Mouse (Mus musculus): ENCODE measurements around the gene Map2k3. TPM values are rescaled to one million over a fixed set of nuclear protein-coding genes. Genes with fewer than 3 reads are reported as not detected.
"Not testable (repeated sequence)": the region's sequence is repeated elsewhere in the genome, so short reads cannot be mapped to it uniquely, and the experiment has no call there.

Map2k3 gene
- total RNA-seq (2014; fragmentation: Nextera tagmentation) (47.0 and 51.2 TPM in 2 replicates), total RNA-seq (2017) (13.5 and 17.0 TPM in 2 replicates)

GRCm38 (mm10) chr11:60931869-60932481 is at the start of gene Map2k3:
Map2k3 (plus strand) TSS chr11:60932033.
- peak; percentile 67 for ATAC-seq (replicated peaks; ENCODE audit: poor library complexity, severe bottlenecking)

- no peak for ATAC-seq (replicated peaks; ENCODE audit: poor library complexity, severe bottlenecking)
Measured at GRCm38 (mm10) chr11:60882386-60882785, 49.4 kb upstream of the Map2k3 start.

GRCm38 (mm10) chr11:60886986-60887385 is 44.8 kb upstream of the Map2k3 start:
- not testable (repeated sequence) for ATAC-seq (replicated peaks; ENCODE audit: poor library complexity, severe bottlenecking)

DNA sequence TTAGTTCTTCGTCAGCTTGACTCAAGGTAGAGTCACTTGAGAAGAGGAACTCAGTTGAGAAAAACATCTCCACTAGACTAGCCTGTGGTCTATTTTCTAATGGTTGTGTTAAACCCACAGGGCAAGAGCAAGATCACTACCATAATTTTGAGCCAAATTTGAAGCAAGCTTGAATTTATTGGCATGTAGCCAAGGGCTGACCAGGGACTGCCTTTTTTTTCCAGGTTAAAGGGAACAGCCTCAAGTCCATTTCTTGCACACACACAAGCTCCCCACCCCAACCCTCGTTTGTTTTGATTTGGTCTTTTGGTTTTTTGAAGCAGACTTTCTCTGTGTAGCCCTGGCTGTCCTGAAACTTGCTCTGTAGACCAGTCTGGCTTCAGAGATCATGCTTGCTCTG is 42.0 kb upstream of the Map2k3 start:
- no peak for ATAC-seq (replicated peaks; ENCODE audit: poor library complexity, severe bottlenecking)

GRCm38 (mm10) chr11:60890286-60890685 is 41.5 kb upstream of the Map2k3 start:
- ATAC-seq (replicated peaks; ENCODE audit: poor library complexity, severe bottlenecking), result no peak

DNA sequence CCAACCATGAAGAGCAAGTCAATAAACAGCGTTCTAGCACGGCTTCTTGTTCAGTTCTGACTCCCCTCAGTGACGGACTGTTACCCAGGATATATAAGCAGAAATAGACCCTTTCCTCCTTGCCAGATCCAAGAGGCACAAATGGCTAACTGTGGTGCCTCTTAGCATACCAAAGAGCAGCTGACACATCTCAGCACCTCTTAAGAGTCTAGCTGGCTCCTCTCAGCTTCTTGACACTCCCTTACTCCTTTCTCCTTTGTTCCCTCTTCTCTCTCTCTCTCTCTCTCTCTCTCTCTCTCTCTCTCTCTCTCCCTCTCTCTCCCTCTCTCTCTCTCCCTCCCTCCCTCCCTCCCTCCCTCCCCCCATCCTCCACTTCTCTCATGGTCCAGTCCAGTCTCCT is 41.1 kb upstream of the Map2k3 start:
- no peak for ATAC-seq (replicated peaks; ENCODE audit: poor library complexity, severe bottlenecking)

DNA sequence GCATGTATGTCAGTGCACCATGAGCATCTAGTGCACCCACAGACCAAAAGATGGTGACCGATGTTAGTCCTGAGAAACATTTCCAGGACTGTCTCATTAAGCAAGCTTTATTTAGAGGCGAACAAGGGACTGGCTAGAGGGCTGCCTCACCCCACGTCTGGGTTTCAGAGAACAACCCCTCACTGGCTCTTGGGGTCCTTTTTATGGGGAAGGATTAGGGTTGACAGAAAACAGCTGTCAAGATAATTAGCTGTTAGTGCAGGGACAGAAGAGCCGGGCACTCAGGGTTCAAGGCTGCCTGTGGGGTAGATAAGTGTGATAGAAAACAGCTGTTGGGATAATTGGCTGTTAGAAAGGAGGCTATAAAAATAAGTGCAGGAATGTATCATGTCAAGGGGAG is 35.9 kb upstream of the Map2k3 start:
- no peak for ATAC-seq (replicated peaks; ENCODE audit: poor library complexity, severe bottlenecking)

GRCm38 (mm10) chr11:60902001-60902400 is 29.8 kb upstream of the Map2k3 start:
- no peak for ATAC-seq (replicated peaks; ENCODE audit: poor library complexity, severe bottlenecking)

DNA sequence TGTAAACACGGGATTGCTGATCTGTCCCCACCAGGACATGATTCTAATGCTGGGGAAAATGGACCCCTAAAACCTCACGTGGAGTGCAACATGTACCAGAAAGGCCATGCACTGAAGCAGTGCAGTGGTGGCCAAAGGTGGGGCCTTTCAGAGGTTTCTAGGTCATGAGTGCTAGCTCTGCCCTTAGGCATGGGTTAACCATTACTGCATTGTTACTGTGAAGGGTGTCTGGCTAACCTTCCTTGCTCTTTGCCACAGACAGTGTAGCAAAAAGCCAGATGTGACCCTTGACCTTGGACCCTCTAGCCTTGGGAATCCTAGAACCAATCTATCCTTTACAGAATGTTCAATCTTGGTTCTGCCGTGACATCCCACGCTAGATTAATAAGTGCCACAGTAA is 29.3 kb upstream of the Map2k3 start:
- no peak for ATAC-seq (replicated peaks; ENCODE audit: poor library complexity, severe bottlenecking)

GRCm38 (mm10) chr11:60903661-60904061 is 28.2 kb upstream of the Map2k3 start:
- ATAC-seq (replicated peaks; ENCODE audit: poor library complexity, severe bottlenecking), result no peak

GRCm38 (mm10) chr11:60905407-60906120 is 26.3 kb upstream of the Map2k3 start:
- ATAC-seq (replicated peaks; ENCODE audit: poor library complexity, severe bottlenecking), result no peak

DNA sequence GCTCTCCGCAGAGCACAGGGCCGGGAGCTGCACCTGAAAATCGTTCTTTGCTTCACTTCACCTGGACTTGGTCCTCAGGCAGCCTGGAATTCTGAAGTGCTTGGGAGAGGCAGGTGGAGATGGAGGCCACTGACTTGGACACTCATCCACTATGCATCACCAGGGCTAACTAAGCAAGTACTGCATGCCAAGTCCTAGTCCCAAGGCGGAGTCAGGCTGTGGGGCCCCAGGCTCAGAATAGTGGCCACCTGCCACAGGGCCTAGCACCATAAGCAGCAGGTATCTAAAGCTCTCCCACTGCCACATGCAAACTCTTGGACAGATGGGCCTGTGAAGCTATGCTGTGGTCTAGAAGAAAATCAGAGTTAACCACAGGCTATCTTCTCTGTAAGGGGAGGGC is 25.4 kb upstream of the Map2k3 start:
- no peak for ATAC-seq (replicated peaks; ENCODE audit: poor library complexity, severe bottlenecking)

DNA sequence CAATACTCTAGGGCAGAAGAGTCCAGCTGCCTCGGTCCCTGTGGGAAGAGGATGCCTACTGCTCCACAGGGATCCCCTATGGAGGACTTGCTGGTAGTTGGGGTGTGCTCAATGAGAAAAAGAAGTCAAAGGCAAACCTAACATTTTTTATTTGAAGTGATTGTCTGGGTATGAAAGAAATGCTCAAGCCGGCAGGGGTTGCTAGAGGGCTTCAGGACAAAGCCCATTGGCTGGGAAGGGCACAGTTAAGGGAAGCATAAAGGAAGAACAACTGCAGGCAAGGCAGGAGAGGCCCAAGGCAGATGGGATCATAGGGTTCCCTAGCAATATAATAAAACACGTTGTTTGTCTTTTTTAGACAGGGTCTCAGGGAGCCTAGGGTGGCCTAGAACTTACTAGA is 23.8 kb upstream of the Map2k3 start:
- ATAC-seq (replicated peaks; ENCODE audit: poor library complexity, severe bottlenecking), result no peak

- ATAC-seq (replicated peaks; ENCODE audit: poor library complexity, severe bottlenecking), result no peak
Measured at GRCm38 (mm10) chr11:60909626-60910025, 22.2 kb upstream of the Map2k3 start.

DNA sequence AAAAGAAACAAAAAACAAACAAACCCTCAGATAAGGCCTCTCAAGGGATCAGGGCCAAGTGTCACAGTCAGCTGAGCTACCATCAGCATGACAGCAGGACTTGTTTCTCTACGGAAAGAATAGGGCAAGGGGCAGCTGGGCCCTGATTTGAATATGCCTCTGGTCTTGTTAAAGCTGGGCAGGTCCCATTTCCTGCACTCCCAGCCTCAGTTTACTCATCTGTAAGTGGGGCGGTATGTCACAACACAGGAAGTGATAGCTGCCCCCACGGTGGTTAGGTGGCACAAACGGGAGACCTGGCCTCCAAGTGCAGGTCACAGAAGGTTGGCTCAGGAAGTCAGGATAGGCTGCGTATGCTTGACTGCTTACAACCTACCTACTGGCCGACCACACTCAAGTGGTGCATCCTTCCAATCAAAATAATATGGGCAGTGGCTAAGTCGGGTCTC is 19.3 kb upstream of the Map2k3 start:
- no peak for ATAC-seq (replicated peaks; ENCODE audit: poor library complexity, severe bottlenecking)

- ATAC-seq (replicated peaks; ENCODE audit: poor library complexity, severe bottlenecking), result peak; percentile 87
Measured at GRCm38 (mm10) chr11:60913301-60914196, 18.3 kb upstream of the Map2k3 start.

- no peak for ATAC-seq (replicated peaks; ENCODE audit: poor library complexity, severe bottlenecking)
Measured at GRCm38 (mm10) chr11:60914491-60914890, 17.3 kb upstream of the Map2k3 start, which contains the start of gene Natd1. Natd1 (minus strand) TSS chr11:60914750.

- ATAC-seq (replicated peaks; ENCODE audit: poor library complexity, severe bottlenecking), result no peak
Measured at GRCm38 (mm10) chr11:60915201-60915600, 16.6 kb upstream of the Map2k3 start.

DNA sequence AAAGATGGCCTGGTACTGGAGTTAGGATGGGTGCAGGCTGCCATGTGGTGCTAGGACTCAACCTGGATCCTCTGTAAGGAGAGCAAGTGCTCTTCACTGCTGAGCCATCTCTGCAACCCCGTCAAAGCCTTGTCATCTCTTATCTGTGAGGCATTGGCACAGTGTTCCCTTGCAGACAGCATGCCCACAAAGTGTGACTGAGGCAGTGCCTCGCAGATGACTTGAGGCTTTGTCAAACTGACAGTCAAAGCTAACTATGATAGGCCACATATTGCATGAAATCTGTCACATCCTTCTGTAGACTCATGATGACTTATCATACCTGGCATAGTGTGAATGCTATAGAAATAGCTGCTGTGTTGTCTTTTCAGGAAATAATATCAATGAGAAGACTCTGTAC is 11.8 kb upstream of the Map2k3 start:
- no peak for ATAC-seq (replicated peaks; ENCODE audit: poor library complexity, severe bottlenecking)

GRCm38 (mm10) chr11:60922195-60922594 is 9.6 kb upstream of the Map2k3 start:
- ATAC-seq (replicated peaks; ENCODE audit: poor library complexity, severe bottlenecking), result no peak

DNA sequence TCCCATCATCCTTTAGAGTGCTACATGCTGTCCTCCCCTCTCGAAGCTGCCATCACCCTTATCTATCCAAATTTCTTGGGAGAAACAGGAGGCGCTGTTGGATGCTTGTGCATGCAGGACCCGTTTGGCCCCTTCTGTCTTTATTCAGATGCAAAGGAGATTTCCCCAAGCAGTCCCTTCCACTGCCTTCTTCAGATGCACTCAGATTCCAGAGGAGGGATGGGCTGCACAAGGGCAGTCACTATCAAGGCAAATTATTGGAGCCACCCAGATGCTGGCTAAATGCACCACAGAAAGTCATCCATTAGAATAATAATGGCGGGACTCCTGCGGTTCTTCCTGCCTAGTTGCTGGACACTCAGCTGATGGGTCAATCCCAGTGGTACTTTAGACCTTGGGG is 8.9 kb upstream of the Map2k3 start:
- ATAC-seq (replicated peaks; ENCODE audit: poor library complexity, severe bottlenecking), result no peak

Data from granulocyte monocyte progenitor cell, adult 5-6 weeks (primary cell).